Mouse (Mus musculus): ENCODE measurements around the gene Rpl13a. TPM values are rescaled to one million over a fixed set of nuclear protein-coding genes. Genes with fewer than 3 reads are reported as not detected.

The Rpl13a gene
- total RNA-seq, 2 experiments from 2014 or later: 1,953 to 2,240 TPM

Other genes with a start within 250 kb of the Rpl13a start
Only the 30 nearest of the 33 such genes appear.
- 4.6 and 4.7 TPM in 2 replicates for gene Fuz, start 232.7 kb downstream of the Rpl13a start, total RNA-seq (2015)
- 11.1 and 11.3 TPM in 2 replicates for gene Fuz, start 232.7 kb downstream of the Rpl13a start, total RNA-seq (2017)
- gene Ap2a1, start 199.3 kb downstream of the Rpl13a start, total RNA-seq (2015): 33.2 and 36.1 TPM in 2 replicates
- 20.2 and 33.6 TPM in 2 replicates for gene Ap2a1, start 199.3 kb downstream of the Rpl13a start, total RNA-seq (2017)
- gene Tsks, start 185.6 kb downstream of the Rpl13a start, total RNA-seq (2015): not detected in 2 replicates
- gene Tsks, start 185.6 kb downstream of the Rpl13a start, total RNA-seq (2017): not detected in 2 replicates
- not detected in 2 replicates for gene Cpt1c, start 153.9 kb downstream of the Rpl13a start, total RNA-seq (2015)
- 0.12 TPM in 1 of 2 replicates, not detected in the other for gene Cpt1c, start 153.9 kb downstream of the Rpl13a start, total RNA-seq (2017)
- gene Prmt1, start 142.2 kb downstream of the Rpl13a start, total RNA-seq (2015): 48.4 and 55.7 TPM in 2 replicates
- gene Prmt1, start 142.2 kb downstream of the Rpl13a start, total RNA-seq (2017): 40.0 and 42.9 TPM in 2 replicates
- 60.8 and 76.8 TPM in 2 replicates for gene Irf3, start 131.1 kb downstream of the Rpl13a start, total RNA-seq (2015)
- 84.8 and 89.4 TPM in 2 replicates for gene Irf3, start 131.1 kb downstream of the Rpl13a start, total RNA-seq (2017)
- 16.8 and 18.7 TPM in 2 replicates for gene Bcl2l12, start 130.0 kb downstream of the Rpl13a start, total RNA-seq (2015)
- 14.1 and 17.7 TPM in 2 replicates for gene Bcl2l12, start 130.0 kb downstream of the Rpl13a start, total RNA-seq (2017)
- 22.2 and 23.0 TPM in 2 replicates for gene Scaf1, start 112.4 kb downstream of the Rpl13a start, total RNA-seq (2015)
- 9.6 and 12.2 TPM in 2 replicates for gene Scaf1, start 112.4 kb downstream of the Rpl13a start, total RNA-seq (2017)
- gene Rras, start 110.8 kb downstream of the Rpl13a start, total RNA-seq (2015): 77.1 and 78.6 TPM in 2 replicates
- gene Rras, start 110.8 kb downstream of the Rpl13a start, total RNA-seq (2017): 12.7 and 14.1 TPM in 2 replicates
- 15.4 and 16.3 TPM in 2 replicates for gene Prr12, start 75.9 kb downstream of the Rpl13a start, total RNA-seq (2015)
- gene Prr12, start 75.9 kb downstream of the Rpl13a start, total RNA-seq (2017): 1.9 and 3.0 TPM in 2 replicates
- gene Nosip, start 66.3 kb downstream of the Rpl13a start, total RNA-seq (2015): 41.4 and 46.3 TPM in 2 replicates
- gene Nosip, start 66.3 kb downstream of the Rpl13a start, total RNA-seq (2017): 54.2 and 56.8 TPM in 2 replicates
- gene Prrg2, start 66.1 kb downstream of the Rpl13a start, total RNA-seq (2015): 6.6 and 8.9 TPM in 2 replicates
- 5.4 TPM in 2 replicates for gene Prrg2, start 66.1 kb downstream of the Rpl13a start, total RNA-seq (2017)
- 4.5 and 5.8 TPM in 2 replicates for gene Rcn3, start 36.5 kb downstream of the Rpl13a start, total RNA-seq (2015)
- gene Rcn3, start 36.5 kb downstream of the Rpl13a start, total RNA-seq (2017): 7.8 and 18.1 TPM in 2 replicates
- gene Fcgrt, start 24.9 kb downstream of the Rpl13a start, total RNA-seq (2015): 22.0 and 22.5 TPM in 2 replicates
- 64.1 and 69.0 TPM in 2 replicates for gene Fcgrt, start 24.9 kb downstream of the Rpl13a start, total RNA-seq (2017)
- gene Rps11, start 4.3 kb downstream of the Rpl13a start, total RNA-seq (2015): 2,516 and 2,663 TPM in 2 replicates
- 1,201 and 1,233 TPM in 2 replicates for gene Rps11, start 4.3 kb downstream of the Rpl13a start, total RNA-seq (2017)
- gene Gm45713, start 7.5 kb upstream of the Rpl13a start, total RNA-seq (2015): not detected in 2 replicates
- not detected in 2 replicates for gene Gm45713, start 7.5 kb upstream of the Rpl13a start, total RNA-seq (2017)
- gene Flt3l, start 7.7 kb upstream of the Rpl13a start, total RNA-seq (2015): 22.7 and 29.0 TPM in 2 replicates
- gene Flt3l, start 7.7 kb upstream of the Rpl13a start, total RNA-seq (2017): 17.4 and 17.6 TPM in 2 replicates
- 131 and 132 TPM in 2 replicates for gene Pih1d1, start 25.5 kb upstream of the Rpl13a start, total RNA-seq (2015)
- gene Pih1d1, start 25.5 kb upstream of the Rpl13a start, total RNA-seq (2017): 43.9 and 51.4 TPM in 2 replicates
- 68.0 and 72.0 TPM in 2 replicates for gene Aldh16a1, start 25.8 kb upstream of the Rpl13a start, total RNA-seq (2015)
- gene Aldh16a1, start 25.8 kb upstream of the Rpl13a start, total RNA-seq (2017): 26.9 and 33.7 TPM in 2 replicates
- gene Slc17a7, start 35.2 kb upstream of the Rpl13a start, total RNA-seq (2015): 0.18 TPM in 1 of 2 replicates, not detected in the other
- not detected in 2 replicates for gene Slc17a7, start 35.2 kb upstream of the Rpl13a start, total RNA-seq (2017)
- not detected in 2 replicates for gene Gfy, start 50.8 kb upstream of the Rpl13a start, total RNA-seq (2015)
- gene Gfy, start 50.8 kb upstream of the Rpl13a start, total RNA-seq (2017): not detected in 2 replicates
- not detected in 2 replicates for gene Pth2, start 52.2 kb upstream of the Rpl13a start, total RNA-seq (2015)
- not detected in 2 replicates for gene Pth2, start 52.2 kb upstream of the Rpl13a start, total RNA-seq (2017)
- gene Ccdc155, start 76.1 kb upstream of the Rpl13a start, total RNA-seq (2015): not detected in 2 replicates
- gene Ccdc155, start 76.1 kb upstream of the Rpl13a start, total RNA-seq (2017): not detected in 2 replicates
- 1.0 and 1.6 TPM in 2 replicates for gene Dkkl1, start 83.4 kb upstream of the Rpl13a start, total RNA-seq (2015)
- gene Dkkl1, start 83.4 kb upstream of the Rpl13a start, total RNA-seq (2017): 1.1 and 5.0 TPM in 2 replicates
- gene Tead2, start 87.0 kb upstream of the Rpl13a start, total RNA-seq (2015): 0.07 TPM in 1 of 2 replicates, not detected in the other
- gene Tead2, start 87.0 kb upstream of the Rpl13a start, total RNA-seq (2017): not detected in 2 replicates
- 105 and 111 TPM in 2 replicates for gene Cd37, start 110.4 kb upstream of the Rpl13a start, total RNA-seq (2015)
- 67.9 and 74.9 TPM in 2 replicates for gene Cd37, start 110.4 kb upstream of the Rpl13a start, total RNA-seq (2017)
- gene Slc6a16, start 112.3 kb upstream of the Rpl13a start, total RNA-seq (2015): not detected in 2 replicates
- not detected in 2 replicates for gene Slc6a16, start 112.3 kb upstream of the Rpl13a start, total RNA-seq (2017)
- gene Slc6a21, start 148.8 kb upstream of the Rpl13a start, total RNA-seq (2015): 0.27 and 0.78 TPM in 2 replicates
- gene Slc6a21, start 148.8 kb upstream of the Rpl13a start, total RNA-seq (2017): not detected in 2 replicates
- gene Trpm4, start 205.0 kb upstream of the Rpl13a start, total RNA-seq (2015): 3.2 and 4.7 TPM in 2 replicates
- gene Trpm4, start 205.0 kb upstream of the Rpl13a start, total RNA-seq (2017): 4.8 and 5.4 TPM in 2 replicates
- not detected in 2 replicates for gene Hrc, start 206.5 kb upstream of the Rpl13a start, total RNA-seq (2015)
- gene Hrc, start 206.5 kb upstream of the Rpl13a start, total RNA-seq (2017): 0.07 TPM in 1 of 2 replicates, not detected in the other

Measured in megakaryocyte, adult 5-6 weeks (primary cell).